Mouse (Mus musculus): Measurements from ENCODE around the gene Shank3. TPM values are rescaled to one million over a fixed set of nuclear protein-coding genes. Genes with fewer than 3 reads are reported as not detected.

Shank3 gene
- total RNA-seq (2023): 0.43 TPM

DNA sequence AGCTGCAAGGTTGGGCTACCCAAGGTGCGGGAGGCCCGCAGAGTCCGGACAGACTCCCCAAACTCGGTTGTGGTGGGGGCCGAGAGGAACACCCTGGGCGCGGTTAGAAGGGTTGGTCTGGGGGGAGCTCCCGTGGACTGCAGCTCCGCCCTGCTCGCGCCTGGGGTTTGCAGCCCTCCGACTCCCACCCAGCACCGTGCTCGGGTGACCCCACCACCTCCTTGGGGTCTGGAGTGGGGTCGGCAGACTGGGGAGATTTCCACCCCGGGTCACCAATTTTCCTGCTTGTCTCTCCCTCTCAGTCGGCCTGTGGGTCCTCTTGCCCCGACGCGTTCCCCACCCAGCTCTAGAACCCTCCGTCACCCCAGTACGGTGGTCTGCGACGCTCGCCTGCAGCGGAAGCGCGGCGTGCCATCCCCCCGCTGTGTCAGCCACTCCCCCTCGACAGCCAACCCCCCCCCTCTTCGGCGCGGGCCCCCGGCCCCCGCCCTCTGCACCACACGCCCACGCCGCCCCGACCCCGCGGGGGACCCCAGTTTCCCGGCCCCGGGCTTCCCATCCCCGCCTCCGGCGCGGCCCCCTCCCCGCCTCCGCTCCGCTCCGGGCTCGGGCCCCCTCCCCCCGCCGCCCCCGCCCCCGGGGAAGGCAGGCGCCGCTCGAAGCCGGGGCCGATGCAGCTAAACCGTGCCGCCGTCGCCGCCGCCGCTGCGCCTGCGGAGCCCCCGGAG, at the start of gene Shank3:
TSS of gene Shank3 (plus strand) at position 663 of the 728 bp plus-strand sequence.

DNA sequence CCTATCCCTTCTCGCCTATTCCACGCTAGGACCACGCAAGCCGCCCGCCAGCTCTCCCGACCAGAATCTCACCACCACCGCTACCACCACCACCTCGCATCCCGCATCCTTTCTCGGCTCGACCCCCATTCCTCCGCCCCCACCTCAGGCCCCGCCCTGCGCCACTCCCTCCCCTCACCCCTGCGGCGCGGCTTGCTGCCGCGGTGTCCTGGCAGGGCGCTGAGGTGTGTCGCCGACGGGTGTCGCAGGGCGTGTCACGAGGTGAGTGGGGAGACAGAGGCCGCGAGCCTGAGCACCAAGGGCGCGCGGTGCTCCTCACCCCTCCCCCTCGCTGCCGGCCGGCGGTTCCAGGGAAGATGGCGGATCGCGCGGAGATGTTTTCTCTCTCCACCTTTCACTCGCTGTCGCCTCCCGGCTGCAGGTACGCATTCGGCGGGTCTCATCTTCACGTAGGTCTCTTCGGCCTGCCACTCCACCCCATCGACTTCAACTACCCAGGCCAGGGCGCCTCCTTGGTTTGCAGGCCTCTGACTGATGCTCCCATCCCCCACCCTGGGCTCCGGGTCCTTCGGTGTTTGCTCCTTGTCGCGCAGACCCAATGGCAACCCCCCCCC, 45.5 kb upstream of the Shank3 start, which contains the start of gene Mapk8ip2:
TSS of gene Mapk8ip2 (plus strand) at position 49 of the 614 bp plus-strand sequence.

DNA sequence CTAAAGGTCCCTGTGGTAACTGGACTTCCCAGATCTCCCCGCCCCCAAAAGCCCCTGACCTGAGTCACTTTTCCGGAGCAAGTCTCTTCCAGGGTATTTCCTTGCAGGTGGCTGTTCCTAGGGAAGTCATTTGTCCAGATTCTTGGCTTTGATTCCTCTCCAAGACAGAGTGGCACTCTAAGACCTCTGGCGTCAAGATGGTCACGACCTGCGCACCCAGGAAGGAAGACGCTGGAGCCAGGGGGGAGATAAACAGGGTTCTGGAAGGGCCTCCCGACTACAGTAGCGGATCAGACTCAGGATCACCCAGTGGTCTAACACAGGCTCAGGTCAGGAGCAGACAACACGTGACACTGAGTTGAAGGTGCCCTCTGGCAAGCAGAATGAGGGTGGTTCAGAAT, 22.3 kb upstream of the Shank3 start, which contains the start of gene Arsa:
TSS of gene Arsa (minus strand) at position 335 of the 401 bp plus-strand sequence.

DNA sequence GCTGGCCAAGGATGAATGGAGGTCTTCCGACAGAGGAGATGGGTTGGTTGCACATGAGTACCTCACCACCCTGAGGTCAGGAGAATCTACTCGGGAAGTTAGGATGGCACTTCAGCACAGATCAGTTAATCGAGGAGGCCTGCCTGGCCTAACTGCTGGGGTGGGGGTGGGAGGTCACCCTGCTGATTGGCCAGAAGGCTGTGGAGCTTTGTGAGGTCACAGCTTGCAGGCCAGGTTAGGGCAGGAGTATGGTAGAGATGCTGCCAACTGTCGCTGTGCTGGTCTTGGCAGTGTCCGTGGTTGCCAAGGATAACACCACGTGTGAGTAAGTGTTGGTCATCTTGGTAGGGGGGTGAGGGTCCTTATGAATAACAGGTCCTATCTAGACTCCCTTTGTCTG, 68.7 kb downstream of the Shank3 start, which contains the start of gene Acr:
TSS of gene Acr (plus strand) at position 213 of the 400 bp plus-strand sequence.

DNA sequence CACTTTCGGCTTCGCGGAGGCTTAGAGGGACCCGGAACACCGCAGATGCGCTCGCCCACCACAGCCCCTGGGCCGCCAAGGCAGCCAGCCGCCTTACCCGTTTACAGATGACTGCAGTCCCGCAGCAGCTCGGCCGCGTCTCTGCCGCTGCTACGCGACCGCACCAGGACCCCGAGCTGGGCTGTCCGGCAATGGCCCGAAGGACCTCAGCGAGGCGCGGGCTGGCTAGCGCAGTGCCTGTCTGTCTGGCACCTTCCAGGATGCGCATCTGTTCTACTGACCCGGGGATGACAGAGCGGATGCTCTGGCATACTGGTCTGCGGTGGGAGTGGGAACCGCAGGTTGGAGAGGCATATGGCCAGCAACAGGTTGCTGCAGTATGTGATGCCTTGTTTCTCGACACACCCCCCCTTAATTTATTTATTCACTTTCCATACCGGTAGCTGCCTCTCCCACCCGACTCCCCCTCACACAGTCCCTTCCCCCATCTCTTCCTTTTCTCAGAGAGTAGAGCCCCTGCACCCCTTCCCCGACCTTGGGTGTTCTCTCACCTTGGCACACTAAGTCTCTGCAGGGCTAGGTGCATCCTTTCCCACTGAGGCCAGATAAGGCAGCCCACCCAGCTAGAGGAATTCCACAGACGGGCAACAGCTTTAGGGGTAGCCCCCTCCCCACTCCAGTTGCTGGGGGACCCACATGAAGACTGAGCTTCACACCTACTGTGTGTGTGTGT, 92.5 kb downstream of the Shank3 start, which contains the start of gene Rabl2:
TSS of gene Rabl2 (minus strand) at position 201 of the 733 bp plus-strand sequence.

Other genes with a start within 250 kb of the Shank3 start
- 424 TPM for gene Sbf1, start 184.3 kb upstream of the Shank3 start, total RNA-seq (2023)
- gene Adm2, start 176.9 kb upstream of the Shank3 start, total RNA-seq (2023): not detected
- not detected for gene Miox, start 165.2 kb upstream of the Shank3 start, total RNA-seq (2023)
- 33.6 TPM for gene Lmf2, start 144.0 kb upstream of the Shank3 start, total RNA-seq (2023)
- 117 TPM for gene Ncaph2, start 143.9 kb upstream of the Shank3 start, total RNA-seq (2023)
- gene Sco2, start 125.8 kb upstream of the Shank3 start, total RNA-seq (2023): 17.8 TPM
- gene Tymp, start 122.6 kb upstream of the Shank3 start, total RNA-seq (2023): 0.49 TPM
- not detected for gene Odf3b, start 120.3 kb upstream of the Shank3 start, total RNA-seq (2023)
- gene Klhdc7b, start 114.7 kb upstream of the Shank3 start, total RNA-seq (2023): not detected
- not detected for gene Syce3, start 89.1 kb upstream of the Shank3 start, total RNA-seq (2023)
- gene Cpt1b, start 73.8 kb upstream of the Shank3 start, total RNA-seq (2023): 8.1 TPM
- 12.1 TPM for gene C730034F03Rik, start 70.0 kb upstream of the Shank3 start, total RNA-seq (2023)
- not detected for gene Gm44502, start 69.9 kb upstream of the Shank3 start, total RNA-seq (2023)
- 220 TPM for gene Chkb, start 69.7 kb upstream of the Shank3 start, total RNA-seq (2023)
- gene Mapk8ip2, start 45.7 kb upstream of the Shank3 start, total RNA-seq (2023): not detected
- 13.4 TPM for gene Arsa, start 22.2 kb upstream of the Shank3 start, total RNA-seq (2023)
- gene Acr, start 68.7 kb downstream of the Shank3 start, total RNA-seq (2023): not detected
- gene Rabl2, start 92.3 kb downstream of the Shank3 start, total RNA-seq (2023): 1.1 TPM

Measured in CD8-positive naive resting alpha-beta T cell, adult 57 days (primary cell).